Mouse (Mus musculus): ENCODE data around the gene Bcl11b. TPM values are rescaled to one million over a fixed set of nuclear protein-coding genes. Genes with fewer than 3 reads are reported as not detected.

The Bcl11b gene
- total RNA-seq, 2 experiments from 2014 or later = not detected

DNA sequence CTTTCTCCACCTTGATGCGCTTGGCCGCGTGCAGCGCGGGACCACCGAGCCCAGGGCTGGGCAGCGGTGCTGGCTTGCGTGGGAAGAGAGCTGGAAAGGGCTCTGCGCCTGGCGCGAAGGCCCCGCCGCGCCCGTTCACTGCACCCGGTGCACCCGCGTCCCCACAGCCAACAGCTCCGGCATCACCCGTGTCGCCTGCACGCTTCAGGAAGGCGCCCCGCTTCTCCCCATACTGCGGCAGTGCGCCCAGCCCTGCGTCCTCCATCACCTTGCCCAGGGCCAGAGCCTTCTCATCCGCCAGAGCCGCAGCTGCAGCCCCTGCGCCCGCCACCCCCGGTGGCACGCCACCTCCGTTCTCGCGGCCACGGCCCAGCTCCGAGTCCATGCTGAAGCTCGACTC is 87.4 kb downstream of the Bcl11b start:
- no peak for ATAC-seq (replicated peaks; ENCODE audit: low FRiP score, poor library complexity, severe bottlenecking)

DNA sequence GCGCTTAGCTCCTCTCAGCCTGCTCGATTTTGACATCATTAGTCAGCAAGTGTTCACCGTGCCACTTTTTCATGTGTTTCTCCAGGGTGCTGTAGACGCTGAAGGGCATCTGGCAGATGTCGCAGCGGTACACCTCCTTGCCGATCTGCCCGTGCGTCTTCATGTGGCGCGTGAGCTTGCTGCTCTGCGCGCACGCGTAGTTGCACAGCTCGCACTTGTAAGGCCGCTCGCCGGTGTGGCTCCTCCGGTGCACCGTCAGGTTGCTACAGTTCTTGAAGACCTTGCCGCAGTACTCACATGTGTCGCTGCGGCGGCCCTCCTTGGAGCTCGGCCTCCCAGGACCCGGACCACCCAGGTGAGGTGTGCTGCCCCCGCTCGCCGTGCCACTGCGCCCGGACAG is 88.0 kb downstream of the Bcl11b start:
- ATAC-seq (replicated peaks; ENCODE audit: low FRiP score, poor library complexity, severe bottlenecking) = no peak

DNA sequence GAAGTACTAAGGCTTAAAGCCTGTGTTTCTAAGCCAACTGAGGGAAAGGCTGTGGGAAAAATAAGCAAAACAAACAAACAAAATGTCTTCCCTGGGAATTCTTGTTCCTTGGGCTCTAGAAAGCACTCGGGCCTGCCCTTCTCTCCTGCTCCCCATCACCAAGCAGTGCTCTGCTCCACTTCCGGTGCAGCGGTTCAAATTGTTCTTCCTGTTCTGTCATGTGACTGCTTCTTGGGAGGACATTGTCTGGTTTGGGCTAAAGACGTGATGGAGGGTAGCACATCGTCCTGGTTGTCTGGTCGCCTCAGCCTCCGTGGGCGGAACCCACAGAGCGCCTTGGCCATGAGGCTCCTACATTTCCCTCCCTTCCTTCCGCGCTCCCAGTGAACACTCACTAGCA is 94.6 kb downstream of the Bcl11b start:
- no peak for ATAC-seq (replicated peaks; ENCODE audit: low FRiP score, poor library complexity, severe bottlenecking)

DNA sequence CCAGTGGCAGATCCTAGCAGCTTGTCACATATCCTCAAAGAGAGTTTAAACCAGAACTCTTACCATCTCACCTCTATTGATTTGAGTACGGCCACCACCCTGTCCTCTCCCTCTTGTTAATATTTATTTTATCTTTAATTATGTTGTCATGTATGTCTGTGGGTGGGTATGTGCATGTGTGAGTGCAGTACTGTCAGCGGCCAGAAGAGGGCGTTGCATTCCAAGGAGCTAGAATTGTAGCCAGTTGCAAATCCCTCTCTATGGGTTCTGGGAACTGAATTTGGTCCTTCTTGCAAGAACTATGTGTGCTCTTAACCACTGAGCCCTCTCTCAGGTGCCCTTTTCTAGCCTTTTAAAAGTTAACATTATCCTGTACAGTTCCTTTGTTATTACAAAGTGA is 98.1 kb downstream of the Bcl11b start:
- ATAC-seq (replicated peaks; ENCODE audit: low FRiP score, poor library complexity, severe bottlenecking) = no peak

DNA sequence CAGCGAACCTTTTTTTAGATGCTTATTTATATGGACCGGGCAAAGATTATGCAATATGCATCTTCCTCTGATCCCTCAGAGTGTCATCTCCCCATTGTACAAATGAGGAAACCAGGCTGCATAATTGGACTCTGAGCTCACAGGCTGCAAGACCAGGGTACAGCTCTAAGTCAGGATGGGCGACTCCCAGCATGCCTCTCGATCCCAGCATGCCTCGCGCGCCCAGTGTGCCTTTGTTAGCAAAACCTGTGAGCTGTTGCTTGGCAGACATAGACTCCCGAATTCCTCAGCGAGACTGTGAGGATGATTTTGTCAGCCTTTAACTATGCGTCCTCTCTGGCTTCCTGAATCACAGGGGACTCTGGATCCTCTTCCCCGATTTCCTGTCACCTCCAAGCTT is 98.9 kb downstream of the Bcl11b start:
- ATAC-seq (replicated peaks; ENCODE audit: low FRiP score, poor library complexity, severe bottlenecking) = no peak

DNA sequence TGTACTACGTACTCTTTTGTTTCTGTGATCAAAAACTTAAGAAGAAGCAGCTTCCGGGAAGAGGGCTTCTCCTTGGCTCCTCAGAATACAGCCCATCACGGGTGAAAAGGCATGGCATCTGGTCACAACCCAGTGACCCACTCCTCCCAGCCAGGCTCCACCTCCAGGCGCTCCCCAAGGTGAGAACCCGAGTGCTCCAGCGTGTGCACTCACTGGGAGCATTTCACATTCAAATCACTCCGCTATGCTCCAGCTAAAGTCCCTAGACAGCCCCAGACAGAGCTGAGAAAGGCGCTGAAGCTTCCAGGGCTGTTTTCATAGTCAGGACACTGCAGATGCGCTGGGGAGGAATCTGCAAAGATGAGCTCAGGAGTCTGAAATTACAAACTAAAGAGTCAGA is 99.5 kb downstream of the Bcl11b start:
- no peak for ATAC-seq (replicated peaks; ENCODE audit: low FRiP score, poor library complexity, severe bottlenecking)

DNA sequence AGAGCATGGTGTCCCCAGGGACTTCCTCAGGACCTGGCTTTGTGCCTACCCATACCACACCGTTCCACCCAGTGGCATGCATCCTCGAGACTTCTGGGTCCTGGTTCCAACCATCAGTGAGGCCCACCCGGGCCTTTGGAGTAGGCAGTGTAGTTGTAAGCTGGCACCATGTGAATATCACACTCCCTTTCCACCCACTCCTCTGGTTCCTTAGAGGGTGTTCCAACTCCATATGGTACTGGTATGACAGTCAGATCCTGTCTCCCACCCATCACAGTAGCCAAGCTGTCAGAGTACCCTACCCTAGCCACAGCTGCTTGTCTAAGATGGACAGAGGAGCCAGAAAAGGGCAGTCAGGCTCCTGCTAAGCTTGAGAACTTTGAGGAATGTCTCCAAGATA is 112.0 kb downstream of the Bcl11b start:
- ATAC-seq (replicated peaks; ENCODE audit: low FRiP score, poor library complexity, severe bottlenecking) = no peak

DNA sequence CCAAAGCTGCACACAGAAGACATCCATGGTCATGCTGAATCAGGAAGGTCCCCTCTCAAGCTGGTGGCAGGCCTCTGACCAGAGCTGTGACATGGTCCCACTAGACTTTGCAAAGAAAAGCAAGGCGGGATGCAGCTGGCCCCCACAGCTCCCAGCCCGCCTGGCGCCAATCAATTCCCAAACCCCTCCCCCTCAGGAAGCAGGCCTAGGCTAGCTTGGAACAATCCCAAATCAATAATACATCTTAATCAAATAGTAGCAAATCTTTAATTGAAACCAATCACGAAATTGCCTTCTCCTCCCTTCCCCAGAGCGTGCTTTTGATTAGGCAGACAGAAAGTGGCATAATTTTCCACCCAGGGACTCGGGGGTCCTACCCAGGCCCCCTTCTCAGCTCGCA is 113.1 kb downstream of the Bcl11b start:
- ATAC-seq (replicated peaks; ENCODE audit: low FRiP score, poor library complexity, severe bottlenecking) = no peak

DNA sequence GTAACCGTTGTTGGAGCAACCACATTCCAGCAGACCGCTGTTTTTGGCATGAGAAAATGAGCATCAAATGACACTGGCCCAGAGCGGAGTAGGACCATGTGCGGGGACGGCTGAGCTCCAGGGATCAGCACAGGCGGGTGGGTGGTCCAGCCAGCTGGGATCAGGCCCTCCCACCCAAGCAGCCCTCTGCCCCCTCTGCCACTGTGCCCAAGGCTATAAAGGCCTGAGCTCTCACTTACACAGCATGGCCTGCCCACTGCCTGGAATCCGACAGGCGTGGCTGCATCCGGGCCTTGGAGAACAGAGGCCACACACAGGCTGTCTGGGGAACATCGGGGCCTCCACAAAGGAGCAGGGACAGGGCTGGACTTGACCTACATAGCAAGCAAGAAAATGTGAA is 113.6 kb downstream of the Bcl11b start:
- no peak for ATAC-seq (replicated peaks; ENCODE audit: low FRiP score, poor library complexity, severe bottlenecking)

DNA sequence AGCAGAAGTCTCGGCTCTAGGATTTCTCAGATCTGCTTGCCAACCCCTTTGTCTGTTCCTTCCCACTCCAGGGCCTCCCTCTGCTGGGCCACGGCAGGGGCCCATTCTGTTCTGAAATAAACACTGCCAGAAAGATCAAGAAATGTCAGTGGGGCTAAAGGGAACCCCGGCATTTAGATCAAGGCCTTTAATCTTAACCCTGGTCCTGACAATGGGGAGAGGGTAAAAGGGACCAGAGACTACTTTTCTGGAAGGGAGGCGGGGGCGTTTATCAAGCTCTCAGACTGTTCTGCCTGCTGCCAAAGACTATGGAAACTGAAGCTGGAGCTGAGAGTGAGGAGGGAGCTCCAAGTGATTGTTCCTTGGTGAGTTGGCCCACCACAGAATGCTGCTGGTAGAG is 114.8 kb downstream of the Bcl11b start:
- ATAC-seq (replicated peaks; ENCODE audit: low FRiP score, poor library complexity, severe bottlenecking) = no peak

DNA sequence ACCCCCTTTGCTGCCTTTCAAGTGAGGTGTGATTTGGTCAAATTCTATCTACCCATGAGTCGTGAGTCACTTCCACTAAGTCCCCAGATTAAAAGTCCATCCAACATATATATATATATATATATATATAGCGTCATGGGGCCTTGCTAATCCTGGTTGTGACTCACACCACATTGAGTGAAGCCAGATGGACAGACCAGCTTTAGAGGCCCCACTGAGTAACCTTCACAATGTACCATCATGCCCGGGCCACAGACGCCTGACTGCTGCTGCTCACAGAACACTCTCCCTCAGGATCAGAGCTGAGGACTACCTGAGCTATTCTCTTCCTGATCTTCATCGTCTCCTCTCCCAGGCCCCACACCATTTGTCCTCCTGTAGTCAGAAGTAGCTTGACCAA is 115.4 kb downstream of the Bcl11b start:
- no peak for ATAC-seq (replicated peaks; ENCODE audit: low FRiP score, poor library complexity, severe bottlenecking)

DNA sequence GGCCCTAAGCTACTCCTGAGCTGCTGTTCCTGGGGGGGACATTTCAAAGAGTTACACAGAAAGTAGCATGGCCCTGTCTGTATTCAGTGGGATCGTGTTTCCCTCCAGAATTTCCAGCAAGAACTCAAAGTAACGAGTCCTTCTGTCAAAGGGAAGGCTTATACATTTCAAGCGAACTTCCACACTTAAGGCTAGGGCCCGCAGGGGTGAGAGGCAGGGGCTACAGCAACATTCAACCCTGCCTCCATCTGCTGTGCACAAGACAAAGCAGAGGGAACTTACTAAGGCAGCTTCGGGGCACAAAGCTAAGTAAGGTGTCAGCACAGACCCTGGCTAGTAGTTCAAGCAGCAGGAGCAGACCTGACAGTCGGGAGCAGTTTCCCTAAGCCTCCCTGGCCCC is 115.8 kb downstream of the Bcl11b start:
- no peak for ATAC-seq (replicated peaks; ENCODE audit: low FRiP score, poor library complexity, severe bottlenecking)

DNA sequence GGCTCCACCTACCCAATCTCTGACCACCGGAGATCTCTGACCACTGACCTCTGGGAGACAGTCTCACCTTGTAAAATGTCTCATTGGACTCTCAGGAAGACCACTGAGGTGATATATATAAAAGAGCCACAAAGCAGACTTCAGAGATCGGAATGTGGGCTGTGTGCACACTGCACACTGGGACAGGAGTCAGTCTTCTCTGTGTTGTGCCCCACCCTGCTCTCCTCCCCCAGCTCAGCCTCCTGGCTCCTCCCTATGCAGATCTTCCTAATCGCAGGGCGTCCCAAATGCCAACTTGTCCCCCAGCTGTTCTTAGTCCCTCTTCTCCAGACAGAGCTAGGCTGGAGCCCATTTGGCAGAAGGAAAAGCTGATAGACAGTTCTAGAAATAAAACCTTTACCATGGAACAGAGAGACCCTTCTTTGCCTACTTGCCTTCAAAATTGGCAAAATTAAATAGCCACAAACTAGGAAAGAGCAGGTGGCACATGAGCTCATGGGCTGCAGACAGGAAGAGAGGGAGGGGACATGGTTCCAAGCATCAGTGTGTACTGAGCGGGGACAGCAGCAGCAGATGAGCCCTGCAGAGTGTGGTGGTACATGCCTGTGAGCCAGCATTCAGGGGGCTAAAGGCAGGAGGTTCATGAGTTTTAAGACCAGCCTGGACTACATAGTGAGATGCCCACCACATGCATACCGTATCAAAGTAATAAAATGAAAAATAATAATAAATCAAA is 118.9 kb downstream of the Bcl11b start:
- ATAC-seq (replicated peaks; ENCODE audit: low FRiP score, poor library complexity, severe bottlenecking) = no peak

DNA sequence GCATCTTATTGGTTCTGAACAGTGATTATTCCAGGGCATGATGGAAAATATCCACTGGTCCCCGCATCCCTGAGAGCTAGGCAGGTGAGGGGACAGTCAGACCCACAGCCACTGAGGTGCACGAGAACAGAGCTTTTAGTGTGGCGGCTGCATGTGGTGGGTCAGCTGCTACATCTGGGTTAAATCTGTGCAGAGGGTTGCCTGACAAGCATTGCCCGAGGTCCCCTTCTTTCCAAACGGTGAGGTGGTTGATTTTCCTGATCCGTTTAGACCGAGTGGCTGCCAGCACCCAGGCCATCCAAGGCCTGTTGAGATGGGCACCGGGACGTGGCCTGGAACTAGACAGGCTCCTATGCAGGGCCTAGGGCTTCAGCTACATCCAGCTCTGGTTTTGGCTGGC is 121.7 kb downstream of the Bcl11b start:
- ATAC-seq (replicated peaks; ENCODE audit: low FRiP score, poor library complexity, severe bottlenecking) = no peak

DNA sequence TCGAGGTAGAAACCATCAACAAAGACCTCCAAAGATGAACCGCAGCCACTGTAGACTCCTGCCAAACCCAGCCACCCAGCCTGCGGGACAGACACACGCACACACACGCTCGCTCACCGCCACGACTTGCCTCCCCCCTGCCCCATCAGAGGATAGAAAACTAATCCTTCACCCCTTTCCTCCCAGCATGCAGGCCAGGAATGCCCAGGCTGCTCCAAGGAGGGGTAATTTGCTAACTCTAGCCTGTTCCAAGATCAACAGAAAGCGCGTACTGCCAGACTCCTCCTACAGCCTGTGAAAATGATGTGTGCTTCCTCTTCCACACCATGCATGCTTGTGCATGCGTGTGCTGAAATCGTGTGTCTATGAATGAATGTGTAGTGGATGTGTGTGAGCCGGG is 122.7 kb downstream of the Bcl11b start:
- ATAC-seq (replicated peaks; ENCODE audit: low FRiP score, poor library complexity, severe bottlenecking) = no peak

DNA sequence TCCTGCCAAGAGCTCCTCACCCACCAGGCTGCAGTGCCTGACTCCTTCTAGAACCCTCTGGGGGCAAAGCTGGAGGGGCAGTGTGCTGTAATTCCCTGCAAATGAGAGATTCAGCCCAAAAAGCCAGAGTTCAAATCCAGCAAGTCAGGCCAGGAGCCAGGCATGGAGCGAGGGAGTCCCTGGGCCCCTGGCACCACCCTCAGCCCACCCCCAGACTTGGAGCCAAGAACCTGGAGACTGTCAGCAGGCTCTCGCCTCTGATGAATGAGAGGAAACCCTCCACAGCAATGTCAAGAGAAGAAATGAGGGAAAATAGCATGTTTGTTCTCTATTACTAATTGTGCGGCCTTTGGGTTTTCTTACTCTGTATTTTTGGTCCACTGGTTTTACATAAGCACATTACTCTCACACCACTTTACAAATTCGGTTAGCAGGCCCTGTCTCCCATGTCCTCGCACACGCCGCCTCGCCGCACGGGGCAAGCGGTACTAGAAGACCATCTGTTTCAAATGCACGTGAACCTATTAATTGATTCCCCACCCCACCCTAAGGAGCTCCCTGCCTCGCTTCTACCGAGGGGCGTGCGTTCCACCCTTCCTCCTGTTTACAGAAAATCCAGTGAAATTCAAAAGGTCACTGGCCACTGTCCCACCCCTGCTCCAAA is 124.2 kb downstream of the Bcl11b start:
- no peak for ATAC-seq (replicated peaks; ENCODE audit: low FRiP score, poor library complexity, severe bottlenecking)

DNA sequence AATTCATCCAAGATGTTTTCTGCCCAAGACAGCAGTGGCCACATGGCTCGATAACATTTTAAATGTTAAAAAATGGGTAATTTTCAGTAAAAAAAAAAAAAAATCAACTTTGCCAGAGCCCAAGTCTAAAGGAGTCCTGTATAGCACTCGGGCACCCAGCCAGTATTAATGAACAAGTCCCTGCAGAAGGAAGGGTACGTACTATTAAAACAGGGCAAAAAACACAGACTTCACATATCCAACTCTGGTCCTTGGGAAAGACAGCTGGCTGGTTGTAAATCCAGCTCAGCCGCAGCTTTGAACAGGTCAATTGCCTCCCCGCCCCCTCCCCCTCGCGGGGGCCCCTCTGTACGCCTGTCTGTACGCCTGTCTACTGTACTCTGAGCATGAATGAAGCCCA is 127.2 kb downstream of the Bcl11b start:
- no peak for ATAC-seq (replicated peaks; ENCODE audit: low FRiP score, poor library complexity, severe bottlenecking)

DNA sequence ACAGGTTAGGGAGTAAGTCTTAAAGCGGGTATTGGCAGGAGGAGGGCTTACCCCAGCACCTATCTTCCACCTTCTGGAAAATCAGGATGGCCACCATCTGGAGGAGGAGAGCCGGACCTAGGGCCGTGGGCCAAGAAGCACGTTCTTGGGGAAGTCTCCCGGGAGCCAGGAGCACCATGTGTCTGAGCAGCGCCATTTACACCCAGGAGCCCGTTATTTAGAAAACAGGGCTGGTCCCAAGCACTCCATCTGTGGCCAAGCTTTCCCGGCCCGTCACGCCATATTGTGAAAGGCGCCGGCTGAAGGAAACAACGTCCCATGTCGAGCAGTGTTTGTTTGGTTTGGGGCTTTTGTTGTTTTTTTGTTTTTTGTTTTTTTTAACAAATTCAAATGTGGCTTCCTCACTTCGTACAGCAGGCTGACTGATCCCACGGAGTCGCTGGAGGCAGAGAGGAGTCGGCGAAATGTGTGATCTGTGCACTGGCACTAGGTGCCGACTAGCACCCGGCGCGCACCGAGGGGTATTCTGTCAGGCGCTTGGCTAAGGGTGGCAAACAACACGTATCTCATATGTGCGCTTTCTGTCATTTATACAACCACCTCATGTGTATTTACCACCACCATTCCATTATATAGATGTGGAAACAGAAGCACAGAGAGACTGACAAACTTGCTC is 128.8 kb downstream of the Bcl11b start:
- no peak for ATAC-seq (replicated peaks; ENCODE audit: low FRiP score, poor library complexity, severe bottlenecking)

DNA sequence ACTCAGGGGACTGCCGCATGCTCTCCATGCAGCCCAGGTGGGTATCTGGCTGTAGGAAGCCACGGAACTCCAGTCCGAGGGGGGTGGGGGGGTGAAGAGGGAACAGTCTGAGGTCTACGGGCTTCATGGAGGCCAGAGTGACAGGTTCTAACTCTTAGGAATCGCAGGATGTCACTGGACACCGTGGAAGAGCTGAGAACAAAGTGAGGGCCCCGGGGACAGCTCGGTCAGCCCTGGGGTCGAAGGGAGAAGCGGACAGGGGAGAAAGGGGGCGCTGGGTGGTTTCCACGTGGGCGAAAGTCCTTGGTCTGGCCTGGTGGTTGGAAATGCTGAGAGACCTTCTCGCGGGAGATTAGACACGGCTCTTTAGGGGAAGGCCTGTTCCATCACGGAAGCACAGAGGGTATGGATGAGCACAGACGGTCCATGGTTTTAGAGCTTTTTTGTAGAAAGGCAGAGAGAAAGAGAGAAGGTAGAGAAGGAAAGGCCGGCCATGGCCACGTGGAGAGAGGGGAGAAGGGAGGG is 133.8 kb downstream of the Bcl11b start:
- ATAC-seq (replicated peaks; ENCODE audit: low FRiP score, poor library complexity, severe bottlenecking) = no peak

DNA sequence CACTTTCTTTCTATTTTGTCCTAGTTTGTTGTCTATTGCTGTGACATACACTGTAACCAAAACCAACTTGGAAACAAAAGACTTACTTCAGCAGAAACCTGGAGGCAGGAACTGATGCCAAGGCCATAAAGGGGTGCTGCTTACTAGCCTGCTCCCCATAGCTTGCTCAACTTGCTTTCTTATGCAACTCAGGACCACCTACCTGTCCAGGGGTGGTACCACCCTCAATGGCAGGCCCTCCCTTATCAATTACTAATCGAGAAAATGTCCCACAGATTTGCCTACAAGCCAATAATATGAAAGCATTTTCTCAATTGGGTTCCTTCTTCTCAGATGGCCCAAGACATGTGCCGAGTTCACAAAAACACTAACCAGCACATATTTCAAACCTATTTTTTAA is 135.1 kb downstream of the Bcl11b start:
- ATAC-seq (replicated peaks; ENCODE audit: low FRiP score, poor library complexity, severe bottlenecking) = no peak
